Mouse (Mus musculus): Measurements from ENCODE around the gene Iqcf1. TPM values are rescaled to one million over a fixed set of nuclear protein-coding genes. Genes with fewer than 3 reads are reported as not detected.

Gene Iqcf1
- total RNA-seq, 1 experiment: 1.7 TPM

DNA sequence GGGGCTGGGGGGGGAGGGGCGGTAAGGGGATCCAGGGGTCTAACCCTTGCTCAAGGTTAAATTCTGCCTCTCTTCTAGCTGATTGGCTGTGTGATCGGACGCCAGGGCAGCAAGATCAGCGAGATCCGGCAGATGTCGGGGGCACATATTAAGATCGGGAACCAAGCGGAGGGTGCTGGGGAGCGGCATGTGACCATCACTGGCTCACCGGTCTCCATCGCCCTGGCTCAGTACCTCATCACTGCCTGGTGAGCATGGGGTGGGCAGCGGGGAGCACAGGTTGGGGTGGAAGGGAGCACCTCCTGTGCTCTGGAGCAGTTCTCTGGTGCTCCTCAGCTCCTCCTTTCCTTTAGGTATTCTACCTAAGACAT, 37.4 kb upstream of the Iqcf1 start:
- TF ChIP-seq ZNF384 (IDR thresholded peaks at IDR 0.05; ENCODE audit: low read depth, low read length): no peak
- H3K4me3 ChIP-seq (ENCODE audit: insufficient read depth in 1 of 2, low read depth in 1 of 2, low read length in 2 of 2, poor library complexity in 1 of 2, severe bottlenecking in 1 of 2): no peak overlapping the region
- no peak overlapping the region for H3K27ac ChIP-seq (ENCODE audit: insufficient read depth, low read depth, low read length, poor library complexity, severe bottlenecking)
- H3K4me1 ChIP-seq (ENCODE audit: control insufficient read depth in 2 of 2, insufficient read depth in 2 of 2, low read length in 2 of 2, poor library complexity in 1 of 2): peaks cover 6 to 44% of the 10 kb centered on the region in 2 experiments; a peak in 3 of 4 replicates
- no peaks in the 10 kb centered on the region for H3K9me3 ChIP-seq (ENCODE audit: control insufficient read depth, insufficient read depth, low read depth, low read length)
- H3K36me3 ChIP-seq (ENCODE audit: control insufficient read depth, insufficient read depth, low read length, poor library complexity, severe bottlenecking): peaks cover 30% of the 10 kb centered on the region
- DNase-seq (ENCODE audit: low read depth, low spot score): no peak
- no peak overlapping the region for H3K9ac ChIP-seq (ENCODE audit: insufficient read depth, low read depth, low read length, poor library complexity, severe bottlenecking)
- in situ Hi-C loops (cut with MboI; ENCODE audit: low sequenced_read_pairs in 2 of 2, unreplicated experiment in 2 of 2): no loop called here

DNA sequence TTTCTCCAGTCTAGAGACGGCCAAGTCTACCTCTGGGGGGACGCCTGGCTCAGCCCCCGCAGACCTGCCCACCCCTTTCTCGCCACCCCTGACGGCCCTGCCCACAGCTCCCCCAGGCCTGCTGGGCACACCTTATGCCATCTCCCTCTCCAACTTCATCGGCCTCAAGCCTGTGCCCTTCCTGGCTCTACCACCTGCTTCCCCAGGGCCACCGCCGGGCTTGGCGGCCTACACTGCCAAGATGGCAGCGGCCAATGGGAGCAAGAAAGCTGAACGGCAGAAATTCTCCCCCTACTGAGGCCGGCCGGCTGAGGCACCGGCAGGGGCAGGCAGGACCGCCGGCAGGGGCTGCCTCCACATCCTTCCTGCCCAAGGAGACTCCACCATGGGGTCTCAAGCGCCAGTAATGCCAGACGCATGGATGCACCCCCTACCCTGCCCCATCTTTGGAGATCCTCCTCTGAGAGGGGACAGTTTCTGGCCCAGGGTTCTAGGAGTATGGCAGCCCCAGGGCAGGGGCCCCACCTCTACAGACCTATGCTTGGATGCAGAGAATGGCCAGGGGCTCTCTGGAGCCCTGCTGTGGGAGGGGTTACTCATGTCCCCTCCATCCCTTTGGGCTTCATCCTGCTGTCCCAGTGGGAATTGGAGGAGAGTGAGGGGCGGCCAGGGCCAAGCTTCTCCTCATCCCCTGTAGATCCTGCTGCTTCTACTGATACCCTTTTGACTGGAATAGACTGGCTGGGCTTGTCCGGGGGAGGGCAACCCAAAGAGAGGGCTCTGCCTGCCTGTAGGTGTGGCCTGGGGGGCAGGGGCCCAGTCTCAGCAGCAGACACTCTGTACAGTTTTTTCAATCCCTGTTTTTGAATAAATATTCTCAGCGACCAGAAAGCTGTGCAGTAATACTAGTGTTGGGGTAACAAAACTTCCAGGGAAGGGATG, 36.4 kb upstream of the Iqcf1 start:
- H3K9ac ChIP-seq (ENCODE audit: insufficient read depth, low read depth, low read length, poor library complexity, severe bottlenecking): peak overlapping the region; percentile 12; the same call in 1 of the 2 replicates
- no peak overlapping the region for H3K27ac ChIP-seq (ENCODE audit: insufficient read depth, low read depth, low read length, poor library complexity, severe bottlenecking)
- H3K4me3 ChIP-seq (ENCODE audit: insufficient read depth in 1 of 2, low read depth in 1 of 2, low read length in 2 of 2, poor library complexity in 1 of 2, severe bottlenecking in 1 of 2): peak overlapping the region; percentile 21 to 45; a peak in 2 of 4 replicates
- no peaks in the 10 kb centered on the region for H3K9me3 ChIP-seq (ENCODE audit: control insufficient read depth, insufficient read depth, low read depth, low read length)
- TF ChIP-seq ZNF384 (IDR thresholded peaks at IDR 0.05; ENCODE audit: low read depth, low read length) (no peak), HCFC1 (IDR thresholded peaks at IDR 0.05; ENCODE audit: borderline replicate concordance, insufficient read depth, low read length) (no peak), ZC3H11A (IDR thresholded peaks at IDR 0.05; ENCODE audit: borderline replicate concordance, low read depth, low read length) (no peak), CHD2 (IDR thresholded peaks at IDR 0.05; ENCODE audit: low read depth, low read length) (no peak), MAFK (IDR thresholded peaks at IDR 0.05; ENCODE audit: insufficient read depth, low read depth, low read length) (no peak)
- H3K4me1 ChIP-seq (ENCODE audit: control insufficient read depth in 2 of 2, insufficient read depth in 2 of 2, low read length in 2 of 2, poor library complexity in 1 of 2): peaks cover 5 to 36% of the 10 kb centered on the region in 2 experiments; a peak in 3 of 4 replicates
- no peak for DNase-seq (ENCODE audit: low read depth, low spot score)
- H3K36me3 ChIP-seq (ENCODE audit: control insufficient read depth, insufficient read depth, low read length, poor library complexity, severe bottlenecking): peaks cover 30% of the 10 kb centered on the region
- in situ Hi-C loops (cut with MboI; ENCODE audit: low sequenced_read_pairs in 2 of 2, unreplicated experiment in 2 of 2): no loop called here

DNA sequence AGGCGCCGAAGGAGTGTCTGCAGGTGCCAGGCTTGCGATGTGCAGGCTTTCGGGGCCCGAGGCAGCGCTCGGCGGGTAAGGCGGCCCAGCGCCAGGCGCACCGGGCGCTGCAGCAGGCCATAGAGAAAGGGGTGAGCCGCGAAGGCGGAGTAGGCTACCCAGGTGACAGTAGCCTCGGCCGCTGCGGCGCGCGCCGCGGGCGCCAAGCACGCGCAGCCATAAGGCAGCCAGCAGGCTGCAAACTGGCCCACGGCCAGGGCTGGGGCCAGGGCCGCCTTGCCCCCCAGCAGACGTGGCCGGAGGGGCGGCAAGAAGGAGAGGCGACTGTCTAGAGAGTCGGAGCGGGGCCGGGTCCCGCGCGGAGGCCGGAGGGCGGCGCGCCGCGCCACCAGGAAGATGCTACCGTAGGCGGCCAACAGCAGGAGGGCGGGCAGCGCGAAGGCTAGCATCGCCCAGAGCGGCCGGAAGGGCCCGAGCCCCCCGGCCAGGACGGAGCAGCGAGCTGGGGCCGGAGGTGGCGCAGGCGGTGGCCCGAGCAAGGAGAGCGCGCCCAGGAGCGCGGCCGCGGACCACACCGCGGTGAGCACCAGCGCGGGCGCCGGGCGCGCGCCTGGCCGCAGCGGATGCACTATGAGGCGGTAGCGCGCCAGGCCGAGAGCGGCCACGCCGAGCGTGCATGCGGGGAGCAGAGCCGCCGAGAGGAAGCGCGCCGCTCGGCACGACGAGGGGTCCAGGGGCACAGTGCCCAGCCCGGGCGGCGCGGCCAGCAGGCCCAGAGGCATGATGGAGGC, 34.8 kb upstream of the Iqcf1 start:
- Histone ChIP-seq H3K9ac (ENCODE audit: insufficient read depth, low read depth, low read length, poor library complexity, severe bottlenecking) (peak overlapping the region; percentile 81), H3K27ac (ENCODE audit: insufficient read depth, low read depth, low read length, poor library complexity, severe bottlenecking) (no peak overlapping the region), H3K9me3 (ENCODE audit: control insufficient read depth, insufficient read depth, low read depth, low read length) (no peaks in the 10 kb centered on the region), H3K4me3 (ENCODE audit: insufficient read depth in 1 of 2, low read depth in 1 of 2, low read length in 2 of 2, poor library complexity in 1 of 2, severe bottlenecking in 1 of 2) (peak overlapping the region; percentile 79 to 83), H3K4me1 (ENCODE audit: control insufficient read depth in 2 of 2, insufficient read depth in 2 of 2, low read length in 2 of 2, poor library complexity in 1 of 2) (peaks cover 5 to 38% of the 10 kb centered on the region in 2 experiments; a peak in 3 of 4 replicates), H3K36me3 (ENCODE audit: control insufficient read depth, insufficient read depth, low read length, poor library complexity, severe bottlenecking) (peaks cover 29% of the 10 kb centered on the region)
- DNase-seq (ENCODE audit: low read depth, low spot score): no peak
- in situ Hi-C loops (cut with MboI; ENCODE audit: low sequenced_read_pairs in 2 of 2, unreplicated experiment in 2 of 2): no loop called here
- no peak for TF ChIP-seq CHD2 (IDR thresholded peaks at IDR 0.05; ENCODE audit: low read depth, low read length)
- TF ChIP-seq HCFC1 (IDR thresholded peaks at IDR 0.05; ENCODE audit: borderline replicate concordance, insufficient read depth, low read length): no peak; the same call in 1 of the 2 replicates
- no peak for TF ChIP-seq MAFK (IDR thresholded peaks at IDR 0.05; ENCODE audit: insufficient read depth, low read depth, low read length)
- TF ChIP-seq ZNF384 (IDR thresholded peaks at IDR 0.05; ENCODE audit: low read depth, low read length): no peak
- no peak for TF ChIP-seq ZC3H11A (IDR thresholded peaks at IDR 0.05; ENCODE audit: borderline replicate concordance, low read depth, low read length)

DNA sequence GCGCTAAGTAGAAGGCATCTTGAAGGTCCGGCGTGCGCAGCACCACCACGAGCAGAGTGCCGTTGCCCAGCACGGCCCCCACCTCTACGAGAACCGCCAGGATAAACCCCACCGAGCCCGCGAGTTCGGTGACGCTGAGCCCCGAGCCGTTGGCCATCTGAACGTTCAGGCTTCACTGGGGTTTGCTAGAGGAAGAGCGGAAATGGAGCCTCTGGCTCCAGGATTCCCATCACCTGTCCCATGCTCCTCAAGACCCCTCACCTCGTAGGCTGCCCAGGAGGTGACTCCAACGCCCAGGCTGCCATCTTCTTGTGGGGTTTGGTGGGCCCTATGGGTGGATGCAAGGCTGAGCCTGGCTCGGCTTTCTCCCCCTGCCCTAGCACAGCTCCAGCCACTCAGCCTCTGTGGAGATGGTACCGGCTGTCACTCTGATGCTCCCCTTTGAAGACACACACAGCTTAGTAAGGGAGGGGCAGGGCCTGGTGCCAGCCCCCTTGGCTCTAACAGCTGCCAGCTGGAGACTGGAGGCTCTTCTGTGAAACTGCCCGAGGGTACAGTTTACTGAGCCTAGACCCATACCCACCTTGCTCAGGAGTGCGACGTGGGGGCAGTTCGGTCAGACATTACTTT, 34.1 kb upstream of the Iqcf1 start, which contains the start of gene Gpr62:
Gene Gpr62 (minus strand): TSS at position 368 of the 630 bp plus-strand sequence.
- in situ Hi-C loops (cut with MboI; ENCODE audit: low sequenced_read_pairs in 2 of 2, unreplicated experiment in 2 of 2): no loop called here
- no peak within 1 kb of the TSS for H3K27ac ChIP-seq (ENCODE audit: insufficient read depth, low read depth, low read length, poor library complexity, severe bottlenecking)
- peaks cover 3 to 33% of the 10 kb centered on the region in 2 experiments; a peak in 3 of 4 replicates for H3K4me1 ChIP-seq (ENCODE audit: control insufficient read depth in 2 of 2, insufficient read depth in 2 of 2, low read length in 2 of 2, poor library complexity in 1 of 2)
- peak within 1 kb of the TSS; percentile 81 for H3K9ac ChIP-seq (ENCODE audit: insufficient read depth, low read depth, low read length, poor library complexity, severe bottlenecking)
- no peak for DNase-seq (ENCODE audit: low read depth, low spot score)
- H3K4me3 ChIP-seq (ENCODE audit: insufficient read depth in 1 of 2, low read depth in 1 of 2, low read length in 2 of 2, poor library complexity in 1 of 2, severe bottlenecking in 1 of 2): peak within 1 kb of the TSS; percentile 79 to 83
- H3K9me3 ChIP-seq (ENCODE audit: control insufficient read depth, insufficient read depth, low read depth, low read length): no peaks in the 10 kb centered on the region
- peaks cover 25% of the 10 kb centered on the region for H3K36me3 ChIP-seq (ENCODE audit: control insufficient read depth, insufficient read depth, low read length, poor library complexity, severe bottlenecking)
- no peak for TF ChIP-seq MAFK (IDR thresholded peaks at IDR 0.05; ENCODE audit: insufficient read depth, low read depth, low read length)
- TF ChIP-seq CHD2 (IDR thresholded peaks at IDR 0.05; ENCODE audit: low read depth, low read length): no peak
- TF ChIP-seq ZNF384 (IDR thresholded peaks at IDR 0.05; ENCODE audit: low read depth, low read length): no peak
- no peak for TF ChIP-seq ZC3H11A (IDR thresholded peaks at IDR 0.05; ENCODE audit: borderline replicate concordance, low read depth, low read length)
- TF ChIP-seq HCFC1 (IDR thresholded peaks at IDR 0.05; ENCODE audit: borderline replicate concordance, insufficient read depth, low read length): no peak
